Mouse (Mus musculus) G1E-ER4 (cell line): ENCODE data around the gene Olfr56. TPM values are rescaled to one million over a fixed set of nuclear protein-coding genes. Genes with fewer than 3 reads are reported as not detected.

Source experiments
- GATA1 ChIP-seq: IDR thresholded peaks from one replicate; pipeline ENCODE4 v1.8.0; 2012; ENCODE audit warnings: low read length, inconsistent platforms
- polyA plus RNA-seq: library from polyadenylated mRNA; stranded (reverse); fragments of >175 nt; gene quantifications from 2 replicates; pipeline ENCODE4 v1.2.3, GENCODE M21; 2012

Olfr56 gene
- polyA plus RNA-seq, 1 experiment = 0.03 TPM

DNA sequence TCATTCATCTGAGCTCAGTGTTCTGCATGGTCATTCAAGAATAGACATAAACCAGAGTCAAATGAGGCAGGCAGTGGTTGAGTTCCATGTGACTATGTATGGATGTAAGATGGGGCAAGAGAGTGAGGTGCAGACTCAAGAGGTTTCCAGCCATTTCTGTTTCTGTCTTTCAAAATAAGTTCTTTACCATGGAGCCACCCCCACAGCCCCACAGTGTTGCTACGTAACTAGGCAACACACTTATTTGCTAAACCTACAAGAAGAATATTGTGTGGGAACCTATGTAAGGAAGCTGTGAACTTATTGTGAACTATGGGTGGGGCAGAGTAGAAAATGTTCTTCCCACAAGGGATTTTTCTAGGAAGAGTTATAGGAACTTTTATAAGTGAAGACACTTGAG lies 104.5 kb downstream of the Olfr56 start:
- no peak for TF ChIP-seq GATA1

DNA sequence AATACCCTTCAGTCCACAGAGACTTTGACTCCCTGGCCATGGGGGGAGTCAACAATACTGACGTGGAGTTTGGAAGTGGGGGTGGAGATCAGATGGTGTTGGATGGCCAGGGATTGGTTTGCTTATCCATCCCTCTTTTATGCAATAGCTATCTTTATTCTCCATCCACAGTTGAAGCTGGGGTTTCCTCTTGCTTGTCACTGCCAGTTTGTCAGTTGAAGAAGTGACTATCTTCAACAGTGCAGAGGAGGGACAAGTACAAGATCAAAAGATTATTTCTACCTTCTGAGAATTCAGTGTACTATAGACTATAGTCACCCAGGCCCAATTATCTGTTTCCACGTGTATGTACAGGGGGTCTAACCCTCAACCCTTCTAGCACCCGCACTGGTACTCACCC lies 105.1 kb downstream of the Olfr56 start:
- TF ChIP-seq GATA1 = peak; percentile 94

DNA sequence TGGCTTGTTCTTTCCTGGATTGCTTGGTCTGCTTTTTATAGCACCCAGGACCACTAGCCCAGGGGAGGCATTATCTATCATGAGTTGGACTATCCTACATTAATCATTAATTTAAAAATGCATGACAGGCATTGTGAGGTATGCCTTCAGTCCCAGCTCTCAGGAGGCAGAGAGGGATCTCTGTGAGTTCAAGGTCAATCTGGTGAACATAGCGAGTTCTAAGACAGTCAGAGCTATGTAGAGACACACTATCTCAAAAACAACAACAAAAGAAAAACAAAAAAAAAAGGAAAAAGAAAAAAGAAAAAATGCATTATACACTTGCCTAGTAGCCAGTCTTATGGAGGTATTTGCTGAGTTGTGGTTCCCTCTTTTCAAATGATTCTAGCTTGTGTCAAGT lies 105.7 kb downstream of the Olfr56 start:
- no peak for TF ChIP-seq GATA1

DNA sequence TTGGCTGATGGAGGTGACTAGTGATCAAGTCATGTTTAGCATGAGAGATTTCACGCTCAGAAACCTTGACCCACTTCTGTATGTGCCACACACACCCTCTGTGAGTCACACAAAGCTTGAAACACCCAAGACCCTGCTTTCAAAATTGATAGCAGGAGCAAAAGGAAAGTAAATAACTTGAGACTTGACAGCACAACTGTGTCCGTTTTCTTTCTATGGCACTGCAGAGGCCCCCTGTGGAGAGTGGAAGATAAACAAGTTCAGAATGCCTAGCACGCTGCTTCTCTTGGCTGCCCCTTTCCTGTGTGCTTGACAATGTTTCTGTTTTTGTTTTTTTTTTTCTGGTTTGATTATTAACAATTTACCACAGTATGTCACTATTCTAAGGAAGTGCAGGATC lies 106.2 kb downstream of the Olfr56 start:
- TF ChIP-seq GATA1 = no peak

- TF ChIP-seq GATA1 = no peak
These were observed 108.2 kb downstream of the Olfr56 start for GRCm38 (mm10) chr11:49086858-49087361.

GRCm38 (mm10) chr11:49087830-49088616 lies 109.3 kb downstream of the Olfr56 start:
- TF ChIP-seq GATA1 = no peak

DNA sequence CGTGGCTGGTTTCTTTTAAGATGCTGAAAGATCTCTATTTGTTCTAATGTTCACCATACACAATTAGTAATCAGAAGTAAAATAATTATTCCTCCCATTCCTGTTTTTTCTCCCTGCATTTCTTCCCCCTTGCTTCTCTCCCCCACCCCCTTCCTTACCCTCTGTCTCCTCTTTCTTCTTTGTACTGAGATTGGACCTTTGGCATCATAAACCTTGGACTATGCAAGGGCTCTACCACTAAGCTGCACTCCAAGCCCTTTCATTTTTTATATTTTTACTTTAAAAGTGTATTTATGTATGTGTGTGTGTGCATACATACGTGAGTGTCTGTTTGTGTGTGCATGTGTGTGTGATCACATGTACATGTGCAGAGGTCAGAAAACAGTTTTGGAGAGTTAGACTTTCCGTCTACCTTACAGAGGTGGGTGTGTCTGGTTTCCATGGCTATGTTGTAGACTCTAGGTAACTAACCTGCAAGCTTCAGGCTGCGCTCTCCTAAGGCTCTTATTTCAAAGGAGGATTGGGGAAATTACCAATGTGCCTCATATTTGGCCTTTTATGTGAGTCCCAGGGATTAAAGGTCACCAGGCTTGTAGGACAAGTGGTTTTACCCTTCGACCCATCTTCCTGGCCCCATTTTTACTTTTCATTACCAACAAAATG lies 110.4 kb downstream of the Olfr56 start:
- TF ChIP-seq GATA1 = no peak

- TF ChIP-seq GATA1 = peak; percentile 31
These were observed 111.2 kb downstream of the Olfr56 start for GRCm38 (mm10) chr11:49089735-49090507.

DNA sequence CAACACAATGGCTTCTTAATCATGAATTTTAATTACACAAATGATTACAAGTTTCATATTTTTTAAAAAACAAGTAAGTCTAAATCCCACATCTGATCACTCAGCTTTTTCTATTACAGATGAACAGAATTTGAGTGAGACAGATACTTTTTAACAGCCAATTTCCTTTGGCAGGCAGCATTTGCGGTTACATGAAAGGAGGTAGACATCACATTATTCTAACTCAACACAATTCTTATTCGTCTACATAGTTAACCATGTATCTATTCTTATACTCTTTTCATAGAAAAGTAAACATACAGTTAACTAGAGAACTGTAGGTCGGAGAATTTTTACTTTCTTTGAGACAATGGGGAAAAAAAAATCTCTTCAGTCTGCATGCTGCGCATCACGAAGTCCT lies 111.9 kb downstream of the Olfr56 start:
- TF ChIP-seq GATA1 = no peak

DNA sequence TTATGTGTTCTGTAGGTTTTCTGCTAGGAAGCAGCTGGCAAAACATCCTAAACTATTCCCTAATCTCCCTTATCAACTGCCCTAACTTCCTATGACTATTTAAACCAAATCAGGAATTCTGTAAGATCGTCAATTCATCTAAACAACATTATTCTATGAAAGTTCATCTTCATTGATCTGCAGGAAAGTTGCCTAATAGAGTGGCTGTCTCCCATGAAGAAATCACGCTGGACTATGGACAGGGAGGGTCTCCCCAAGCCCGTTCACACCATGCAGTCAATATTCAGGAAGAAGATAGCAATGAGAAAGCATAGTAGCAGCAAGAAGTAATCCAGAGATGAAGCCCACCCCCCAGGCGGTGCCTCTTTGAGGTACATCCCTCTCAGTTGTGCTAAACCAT lies 112.5 kb downstream of the Olfr56 start:
- no peak for TF ChIP-seq GATA1

- no peak for TF ChIP-seq GATA1
These were observed 113.4 kb downstream of the Olfr56 start for GRCm38 (mm10) chr11:49092053-49092586.

DNA sequence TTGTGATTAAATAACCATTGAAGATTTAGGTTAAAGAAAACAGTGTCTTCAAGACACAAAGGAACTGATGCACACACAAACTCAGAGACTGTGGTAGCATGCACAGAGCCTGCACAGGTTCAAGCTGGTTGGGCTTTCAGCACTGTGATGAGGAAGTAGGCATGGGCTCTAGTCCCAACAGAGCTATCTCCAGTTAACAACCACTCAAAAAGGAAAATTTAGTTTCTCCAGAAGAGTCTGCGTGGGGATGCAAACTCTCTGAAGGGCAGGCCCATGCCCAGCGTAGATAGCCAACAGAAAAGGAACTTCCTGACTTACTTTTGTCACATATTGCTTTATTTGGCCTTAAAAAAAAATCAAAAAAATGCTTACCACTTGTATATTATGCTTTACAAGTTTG lies 114.1 kb downstream of the Olfr56 start:
- no peak for TF ChIP-seq GATA1

DNA sequence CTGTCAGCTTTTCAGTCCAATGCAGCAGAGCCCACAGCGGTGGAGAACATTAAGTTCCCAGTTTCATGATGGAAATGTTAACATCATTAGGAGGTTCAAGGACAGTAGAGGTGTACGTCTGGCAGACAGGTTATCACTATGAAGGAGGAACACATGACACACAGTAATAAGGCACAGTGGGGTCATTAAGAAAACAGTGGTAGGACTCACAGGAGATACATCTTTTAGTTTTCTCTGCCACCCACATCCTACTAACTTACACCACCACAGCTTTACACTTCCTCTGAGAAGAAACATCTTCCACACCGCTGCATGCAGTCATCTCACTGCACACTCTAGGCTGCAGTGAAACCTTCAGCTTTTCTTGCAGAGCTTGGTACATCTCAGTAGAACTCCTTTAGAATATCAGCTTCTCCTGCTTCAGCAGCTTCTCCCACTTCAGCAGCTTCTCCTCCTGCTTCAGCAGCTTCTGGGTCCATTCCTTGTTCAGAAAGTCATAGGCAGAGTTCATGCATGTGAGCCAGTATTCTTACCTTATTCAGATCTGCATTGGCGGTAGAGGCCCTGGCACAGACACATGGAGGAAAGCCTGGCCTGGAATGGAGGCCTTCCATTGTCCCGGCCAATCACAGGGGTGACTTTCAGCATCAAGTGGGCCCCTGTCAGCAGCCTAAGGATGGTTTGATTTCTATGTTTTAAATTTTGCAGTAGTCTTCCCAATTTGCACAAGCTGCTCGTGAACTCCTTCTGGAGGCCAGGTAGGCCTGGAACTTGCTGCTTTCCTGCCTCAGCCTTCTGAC lies 115.4 kb downstream of the Olfr56 start:
- no peak for TF ChIP-seq GATA1

DNA sequence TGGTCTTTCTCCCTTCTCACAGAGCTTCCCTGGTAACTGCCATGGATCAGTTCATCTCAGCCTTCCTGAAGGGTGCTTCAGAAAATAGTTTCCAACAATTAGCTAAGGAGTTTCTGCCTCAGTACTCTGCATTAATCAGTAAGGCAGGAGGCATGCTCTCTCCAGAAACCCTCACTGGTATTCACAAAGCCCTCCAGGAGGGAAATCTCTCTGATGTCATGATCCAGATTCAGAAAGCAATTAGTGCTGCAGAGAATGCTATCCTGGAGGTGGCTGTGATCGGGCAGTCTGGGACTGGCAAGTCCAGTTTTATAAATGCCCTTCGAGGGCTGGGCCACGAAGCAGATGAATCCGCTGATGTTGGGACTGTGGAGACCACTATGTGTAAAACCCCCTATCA lies 116.7 kb downstream of the Olfr56 start:
- no peak for TF ChIP-seq GATA1

DNA sequence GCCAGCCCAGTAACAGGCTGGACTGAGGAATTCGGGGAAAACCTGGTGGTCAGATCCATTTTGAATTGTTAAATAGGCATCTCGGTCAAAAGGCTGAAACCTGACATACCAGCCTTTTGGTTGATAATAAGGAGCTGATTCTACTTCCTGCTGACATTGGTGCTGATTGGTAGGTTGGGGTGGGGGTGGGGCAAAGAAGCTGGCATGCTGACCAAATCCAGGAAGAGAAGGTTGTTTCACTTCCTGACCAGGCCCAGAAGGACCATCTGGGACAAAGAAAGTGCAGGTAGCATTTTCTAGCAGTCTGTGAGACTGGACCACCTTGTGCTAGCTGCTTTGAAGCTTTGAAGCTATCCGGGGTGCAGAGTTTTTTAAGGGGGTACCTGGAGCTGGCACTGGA lies 121.7 kb downstream of the Olfr56 start:
- no peak for TF ChIP-seq GATA1
